Mouse (Mus musculus): ENCODE results near the gene Hist1h1c.

Hist1h1c gene

GRCm38 (mm10) chr13:23708041-23708440 lies 30.6 kb upstream of the Hist1h1c start:
- TF ChIP-seq GATA4 (IDR thresholded peaks at IDR 0.05; ENCODE audit: insufficient replicate concordance, low read length): no peak

DNA sequence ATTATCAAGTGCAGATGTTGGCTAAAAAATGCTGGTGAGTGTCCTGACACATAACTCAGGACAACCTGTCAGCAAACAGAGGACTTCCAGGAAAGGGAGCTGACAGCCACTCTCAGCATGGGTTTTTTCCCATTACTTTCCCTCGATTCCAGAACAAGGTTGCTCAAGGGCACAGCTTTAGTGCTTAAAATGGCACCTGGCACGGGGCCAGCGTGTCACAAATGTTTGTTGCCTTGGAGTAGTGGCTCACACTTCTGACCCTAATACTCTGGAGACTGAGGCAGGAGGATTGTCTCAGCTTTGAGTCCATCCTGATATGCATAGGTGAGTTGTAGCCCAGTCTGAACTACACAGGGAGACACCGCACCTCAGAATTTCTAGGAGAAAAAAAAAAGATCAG lies 30.0 kb upstream of the Hist1h1c start:
- TF ChIP-seq GATA4 (IDR thresholded peaks at IDR 0.05; ENCODE audit: insufficient replicate concordance, low read length): no peak

- TF ChIP-seq GATA4 (IDR thresholded peaks at IDR 0.05; ENCODE audit: insufficient replicate concordance, low read length): no peak
Measured at GRCm38 (mm10) chr13:23709714-23710373, 28.8 kb upstream of the Hist1h1c start.

- TF ChIP-seq GATA4 (IDR thresholded peaks at IDR 0.05; ENCODE audit: insufficient replicate concordance, low read length): peak; percentile 25; the same call in 1 of the 2 replicates
Measured at GRCm38 (mm10) chr13:23710374-23711089, 28.1 kb upstream of the Hist1h1c start, which contains the start of gene Hfe. Gene Hfe (minus strand): TSS chr13:23710854.

DNA sequence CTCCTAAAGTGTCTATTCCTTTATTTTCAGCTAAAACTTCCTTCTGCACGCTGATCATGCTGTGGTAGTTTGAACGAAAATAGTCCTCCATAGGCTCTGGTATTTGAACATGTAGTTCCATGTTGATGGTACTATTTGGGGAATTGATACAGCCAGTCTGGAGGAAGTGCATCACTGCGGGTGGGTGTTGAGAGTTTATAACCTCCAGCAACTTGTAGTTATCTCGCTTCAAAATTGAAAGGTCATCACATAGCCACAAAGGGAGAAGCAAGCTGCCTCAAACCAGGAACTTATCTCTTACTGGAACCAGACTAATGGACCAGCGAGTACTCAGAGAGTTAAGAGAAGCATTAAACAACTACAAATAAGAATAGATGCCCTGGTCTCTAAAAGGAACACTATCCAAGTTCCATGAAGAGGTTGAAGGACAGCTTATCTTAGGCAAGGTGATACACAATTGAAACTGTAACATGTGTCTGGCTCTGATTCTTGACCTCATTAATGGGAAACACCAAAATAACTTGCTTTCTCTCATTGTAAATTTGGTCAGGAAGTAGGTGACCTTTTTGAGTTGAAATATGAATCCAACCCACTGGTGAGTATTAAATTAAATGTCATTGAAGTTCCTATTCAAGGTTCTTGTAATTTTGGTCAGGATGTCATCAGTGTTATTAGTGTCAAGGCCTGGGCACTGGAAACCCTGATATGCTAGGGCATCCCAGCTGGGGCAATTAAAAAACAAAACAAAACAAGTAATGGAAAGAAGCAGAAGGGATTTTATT lies 22.2 kb upstream of the Hist1h1c start:
- TF ChIP-seq GATA4 (IDR thresholded peaks at IDR 0.05; ENCODE audit: insufficient replicate concordance, low read length): no peak

DNA sequence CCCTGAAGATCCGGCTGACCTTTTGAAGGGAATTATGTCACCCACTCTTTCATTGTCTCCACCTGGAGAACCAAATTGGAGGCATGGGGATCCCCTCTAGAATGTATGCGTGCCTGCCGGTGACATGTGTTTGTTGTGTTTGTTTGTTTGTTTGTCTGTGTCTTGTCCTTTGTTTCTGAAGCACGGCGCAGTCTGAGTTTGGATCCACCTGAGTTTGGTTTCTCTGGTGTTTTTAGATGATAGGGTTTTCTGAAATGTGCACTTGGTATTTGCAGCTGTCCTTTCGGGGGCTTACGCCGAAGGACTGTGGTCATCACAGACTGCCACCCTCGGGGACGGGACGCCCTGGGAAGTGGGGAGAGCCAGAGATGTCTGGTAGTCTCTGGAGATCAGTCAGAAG lies 21.4 kb upstream of the Hist1h1c start:
- no peak for TF ChIP-seq GATA4 (IDR thresholded peaks at IDR 0.05; ENCODE audit: insufficient replicate concordance, low read length)

GRCm38 (mm10) chr13:23724239-23724638 lies 14.4 kb upstream of the Hist1h1c start:
- no peak for TF ChIP-seq GATA4 (IDR thresholded peaks at IDR 0.05; ENCODE audit: insufficient replicate concordance, low read length)

- TF ChIP-seq GATA4 (IDR thresholded peaks at IDR 0.05; ENCODE audit: insufficient replicate concordance, low read length): no peak
Measured at GRCm38 (mm10) chr13:23725213-23725612, 13.4 kb upstream of the Hist1h1c start.

DNA sequence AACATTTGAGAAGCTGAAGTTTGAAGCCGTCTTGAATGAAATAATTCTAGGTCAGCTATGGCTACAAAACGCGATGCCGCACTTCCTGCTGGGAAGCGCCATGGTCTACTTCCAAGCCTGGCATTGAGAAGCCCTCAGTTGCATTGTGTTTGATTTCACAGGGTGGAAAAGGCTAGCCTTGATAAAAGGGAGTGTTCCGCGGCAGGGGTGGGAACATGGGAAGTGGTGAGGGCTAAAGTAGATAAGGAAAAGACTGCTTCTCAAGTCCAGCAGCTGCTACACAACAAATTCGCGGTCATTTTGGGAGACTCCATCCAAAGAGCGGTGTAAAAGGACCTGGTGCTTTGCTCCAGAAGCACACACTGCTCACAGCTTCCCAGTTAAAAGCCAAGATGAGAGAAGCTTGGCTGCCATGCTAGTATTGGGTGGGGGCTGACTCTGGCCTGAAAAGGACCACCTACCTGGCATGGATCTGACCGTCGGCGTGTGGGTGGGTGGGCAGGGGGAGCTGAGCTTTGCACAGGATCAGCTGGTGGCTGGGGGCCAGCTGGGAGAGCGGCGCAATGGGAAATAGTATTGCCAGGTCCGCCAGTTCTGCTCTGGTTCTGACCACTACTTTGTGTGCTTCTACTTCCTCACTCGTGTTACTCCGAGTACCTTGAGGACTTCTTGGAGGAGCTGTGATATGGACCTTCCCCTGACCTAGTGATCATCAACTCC lies 10.0 kb upstream of the Hist1h1c start:
- no peak for TF ChIP-seq GATA4 (IDR thresholded peaks at IDR 0.05; ENCODE audit: insufficient replicate concordance, low read length)

GRCm38 (mm10) chr13:23729192-23729525 lies 9.4 kb upstream of the Hist1h1c start:
- no peak for TF ChIP-seq GATA4 (IDR thresholded peaks at IDR 0.05; ENCODE audit: insufficient replicate concordance, low read length)

GRCm38 (mm10) chr13:23729706-23730105 lies 8.9 kb upstream of the Hist1h1c start:
- TF ChIP-seq GATA4 (IDR thresholded peaks at IDR 0.05; ENCODE audit: insufficient replicate concordance, low read length): no peak

DNA sequence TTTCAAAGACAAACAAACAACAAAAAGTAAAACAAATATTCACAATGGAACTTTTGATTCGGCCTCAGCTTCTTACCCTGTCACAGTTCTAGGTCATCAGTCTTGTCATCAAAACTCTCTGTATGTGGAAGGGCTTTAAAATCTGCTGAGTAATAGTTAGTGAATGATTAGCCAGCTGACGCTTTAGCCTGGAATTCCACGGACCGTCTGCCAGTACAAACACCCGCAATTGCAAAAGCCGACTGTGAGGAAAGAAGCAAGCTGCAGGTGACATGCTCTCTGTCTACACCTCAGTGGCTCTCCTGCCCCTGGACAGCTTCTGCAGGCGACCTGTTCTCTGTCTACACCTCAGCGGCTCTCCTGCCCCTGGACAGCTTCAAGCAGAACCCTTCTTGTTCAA lies 8.1 kb upstream of the Hist1h1c start:
- no peak for TF ChIP-seq GATA4 (IDR thresholded peaks at IDR 0.05; ENCODE audit: insufficient replicate concordance, low read length)

- no peak for TF ChIP-seq GATA4 (IDR thresholded peaks at IDR 0.05; ENCODE audit: insufficient replicate concordance, low read length)
Measured at GRCm38 (mm10) chr13:23732156-23732804, 6.3 kb upstream of the Hist1h1c start.

GRCm38 (mm10) chr13:23737091-23737490 lies 1.5 kb upstream of the Hist1h1c start:
- TF ChIP-seq GATA4 (IDR thresholded peaks at IDR 0.05; ENCODE audit: insufficient replicate concordance, low read length): no peak

DNA sequence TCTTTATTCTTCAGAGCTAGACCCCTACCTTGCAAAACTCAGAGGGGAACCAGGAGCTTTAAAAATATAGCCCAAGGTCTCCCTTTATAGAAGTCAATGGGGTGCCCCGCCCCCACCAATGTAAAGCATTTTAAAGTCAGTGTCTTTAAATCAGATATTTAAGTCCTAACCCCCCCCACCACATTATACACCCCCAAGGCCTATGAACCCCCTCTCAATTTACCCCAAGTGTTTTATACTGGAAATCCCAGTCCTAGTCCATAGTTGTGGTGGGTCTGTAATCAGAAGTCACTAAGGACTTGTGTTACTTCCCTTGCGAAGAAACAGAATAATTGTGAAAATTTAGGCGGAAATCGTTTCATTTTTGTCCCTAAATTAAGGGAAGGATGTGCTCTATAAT lies 567 bp upstream of the Hist1h1c start:
- TF ChIP-seq GATA4 (IDR thresholded peaks at IDR 0.05; ENCODE audit: insufficient replicate concordance, low read length): no peak
